Mouse (Mus musculus): ENCODE results near the gene Trio. TPM values are rescaled to one million over a fixed set of nuclear protein-coding genes. Genes with fewer than 3 reads are reported as not detected.

Trio gene
- polyA plus RNA-seq, 1 experiment from 2014 or later, result 16.2 TPM

GRCm38 (mm10) chr15:27760655-27761054 is 265.0 kb downstream of the Trio start:
- Histone ChIP-seq H3K9me3 (replicated peaks) (no peaks in the 10 kb centered on the region), H3K27me3 (no peaks in the 10 kb centered on the region), H3K4me2 (no peak overlapping the region), H3K9ac (no peak overlapping the region), H3K27ac (no peak overlapping the region), H3K4me3 (no peak overlapping the region), H3K36me3 (peaks cover 74% of the 10 kb centered on the region), H3K4me1 (replicated peaks) (no peaks in the 10 kb centered on the region)
- 65% methylated on average over 1 of the region's 1 CpGs for WGBS
- ATAC-seq (replicated peaks; ENCODE audit: insufficient number of reproducible peaks, insufficient read depth, low FRiP score, low read depth), result no peak

DNA sequence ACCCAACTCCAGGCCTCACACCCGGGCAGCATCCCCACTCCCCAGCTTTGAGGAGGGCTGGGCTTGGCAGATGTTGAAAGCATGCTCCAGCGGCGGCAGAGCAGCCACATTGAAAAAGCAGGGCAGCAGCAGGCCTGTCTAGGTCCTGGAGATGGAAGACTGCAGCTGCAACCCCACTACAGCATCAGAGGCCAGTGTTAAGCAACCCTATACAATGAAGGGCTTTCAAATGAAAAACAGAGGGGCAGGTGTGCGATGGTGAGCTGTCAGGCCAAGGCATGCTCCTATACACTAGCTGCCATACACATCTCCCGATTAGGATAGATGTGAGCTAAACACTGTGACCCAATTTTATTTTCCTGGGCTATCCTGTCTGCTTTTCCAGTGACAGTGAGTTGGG is 265.8 kb downstream of the Trio start:
- Histone ChIP-seq H3K9me3 (replicated peaks) (no peaks in the 10 kb centered on the region), H3K27ac (no peak overlapping the region), H3K9ac (no peak overlapping the region), H3K4me2 (no peak overlapping the region), H3K27me3 (no peaks in the 10 kb centered on the region), H3K4me3 (no peak overlapping the region), H3K36me3 (peaks cover 75% of the 10 kb centered on the region), H3K4me1 (replicated peaks) (no peaks in the 10 kb centered on the region)
- WGBS, result 78% methylated on average over 5 of the region's 5 CpGs
- no peak for ATAC-seq (replicated peaks; ENCODE audit: insufficient number of reproducible peaks, insufficient read depth, low FRiP score, low read depth)

GRCm38 (mm10) chr15:27758680-27759079 is 267.0 kb downstream of the Trio start:
- peaks cover 73% of the 10 kb centered on the region for H3K36me3 ChIP-seq
- ATAC-seq (replicated peaks; ENCODE audit: insufficient number of reproducible peaks, insufficient read depth, low FRiP score, low read depth), result no peak
- H3K9ac ChIP-seq, result no peak overlapping the region
- no peaks in the 10 kb centered on the region for H3K27me3 ChIP-seq
- no peaks in the 10 kb centered on the region for H3K9me3 ChIP-seq (replicated peaks)
- WGBS, result 47% methylated on average over 6 of the region's 6 CpGs
- H3K4me3 ChIP-seq, result no peak overlapping the region
- no peak overlapping the region for H3K27ac ChIP-seq
- no peak overlapping the region for H3K4me2 ChIP-seq
- no peaks in the 10 kb centered on the region for H3K4me1 ChIP-seq (replicated peaks)

DNA sequence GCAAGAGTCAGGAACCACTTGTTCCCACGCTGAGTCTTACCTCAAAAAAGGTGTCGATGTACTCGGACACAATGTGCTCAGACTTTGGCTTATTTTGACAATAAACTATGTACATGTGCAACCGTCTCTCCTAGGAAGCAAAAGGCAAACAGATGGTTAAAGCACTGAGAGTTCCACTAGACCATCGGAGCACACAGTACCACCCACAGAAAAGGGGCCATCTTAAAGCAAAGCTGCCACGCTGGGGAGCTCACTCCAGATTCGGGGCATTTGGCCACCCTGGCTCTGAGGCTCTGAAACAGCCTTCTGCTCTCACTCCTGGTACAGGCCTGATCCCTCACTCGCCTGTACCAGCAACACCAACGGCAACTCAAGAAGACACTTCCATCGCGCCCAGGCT is 269.2 kb downstream of the Trio start:
- Histone ChIP-seq H3K4me2 (no peak overlapping the region), H3K27ac (no peak overlapping the region), H3K9me3 (replicated peaks) (no peaks in the 10 kb centered on the region), H3K9ac (no peak overlapping the region), H3K27me3 (no peaks in the 10 kb centered on the region), H3K36me3 (peaks cover 73% of the 10 kb centered on the region), H3K4me3 (no peak overlapping the region), H3K4me1 (replicated peaks) (no peaks in the 10 kb centered on the region)
- no peak for ATAC-seq (replicated peaks; ENCODE audit: insufficient number of reproducible peaks, insufficient read depth, low FRiP score, low read depth)
- WGBS, result 91% methylated on average over 11 of the region's 11 CpGs

DNA sequence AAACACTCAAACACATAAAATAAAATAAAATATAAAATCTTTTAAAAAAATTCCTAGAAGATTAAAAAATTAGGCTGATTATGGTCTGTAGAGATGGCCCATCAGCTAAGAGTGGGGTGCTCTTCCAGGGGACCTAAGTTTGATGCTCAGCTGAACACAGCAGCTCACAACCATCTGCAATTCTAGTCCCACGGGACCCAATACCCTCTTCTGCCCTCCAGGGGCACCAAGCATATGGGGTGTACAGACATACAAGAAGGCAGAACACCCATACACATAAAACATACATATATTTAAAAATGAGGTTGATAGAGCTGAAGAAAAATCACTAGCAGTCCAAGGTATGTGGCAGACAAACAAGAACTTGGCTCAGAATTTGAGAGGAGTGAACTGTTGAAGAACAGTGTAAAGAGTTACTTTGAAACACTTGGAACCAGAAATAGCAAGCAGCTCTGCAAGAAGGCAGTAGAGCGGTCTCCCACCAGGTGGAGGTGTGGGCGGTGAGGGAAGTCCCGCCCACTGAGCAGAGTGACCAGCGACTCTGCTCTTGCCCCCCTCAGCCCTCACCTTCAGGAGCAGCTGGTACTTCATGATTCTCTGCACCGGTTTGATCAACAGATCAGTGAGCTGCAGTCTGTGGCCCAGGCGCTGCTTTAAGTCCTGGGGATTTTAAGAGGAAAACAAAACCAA is 270.9 kb downstream of the Trio start:
- no peaks in the 10 kb centered on the region for H3K9me3 ChIP-seq (replicated peaks)
- WGBS, result 81% methylated on average over 7 of the region's 7 CpGs
- no peaks in the 10 kb centered on the region for H3K27me3 ChIP-seq
- H3K9ac ChIP-seq, result no peak overlapping the region
- no peak for ATAC-seq (replicated peaks; ENCODE audit: insufficient number of reproducible peaks, insufficient read depth, low FRiP score, low read depth)
- H3K36me3 ChIP-seq, result peaks cover 80% of the 10 kb centered on the region
- no peak overlapping the region for H3K4me2 ChIP-seq
- no peaks in the 10 kb centered on the region for H3K4me1 ChIP-seq (replicated peaks)
- H3K27ac ChIP-seq, result no peak overlapping the region
- H3K4me3 ChIP-seq, result no peak overlapping the region

- Histone ChIP-seq H3K27me3 (no peaks in the 10 kb centered on the region), H3K9ac (no peak overlapping the region), H3K9me3 (replicated peaks) (no peaks in the 10 kb centered on the region), H3K27ac (no peak overlapping the region), H3K4me2 (no peak overlapping the region), H3K4me3 (no peak overlapping the region), H3K4me1 (replicated peaks) (no peaks in the 10 kb centered on the region), H3K36me3 (peaks cover 80% of the 10 kb centered on the region)
- 64% methylated on average over 5 of the region's 5 CpGs for WGBS
- no peak for ATAC-seq (replicated peaks; ENCODE audit: insufficient number of reproducible peaks, insufficient read depth, low FRiP score, low read depth)
These were observed 271.7 kb downstream of the Trio start for GRCm38 (mm10) chr15:27753923-27754322.

- no peak overlapping the region for H3K4me2 ChIP-seq
- no peaks in the 10 kb centered on the region for H3K9me3 ChIP-seq (replicated peaks)
- no peak overlapping the region for H3K9ac ChIP-seq
- H3K36me3 ChIP-seq, result peaks cover 80% of the 10 kb centered on the region
- no peaks in the 10 kb centered on the region for H3K27me3 ChIP-seq
- 82% methylated on average over 7 of the region's 7 CpGs for whole genome bisulfite sequencing
- ATAC-seq (replicated peaks; ENCODE audit: insufficient number of reproducible peaks, insufficient read depth, low FRiP score, low read depth), result no peak
- H3K4me3 ChIP-seq, result no peak overlapping the region
- no peak overlapping the region for H3K27ac ChIP-seq
- no peaks in the 10 kb centered on the region for H3K4me1 ChIP-seq (replicated peaks)
These were observed 272.8 kb downstream of the Trio start for GRCm38 (mm10) chr15:27752677-27753342.

GRCm38 (mm10) chr15:27751612-27752405 is 273.8 kb downstream of the Trio start:
- peaks cover 82% of the 10 kb centered on the region for H3K36me3 ChIP-seq
- WGBS, result 69% methylated on average over 12 of the region's 12 CpGs
- H3K9ac ChIP-seq, result no peak overlapping the region

DNA sequence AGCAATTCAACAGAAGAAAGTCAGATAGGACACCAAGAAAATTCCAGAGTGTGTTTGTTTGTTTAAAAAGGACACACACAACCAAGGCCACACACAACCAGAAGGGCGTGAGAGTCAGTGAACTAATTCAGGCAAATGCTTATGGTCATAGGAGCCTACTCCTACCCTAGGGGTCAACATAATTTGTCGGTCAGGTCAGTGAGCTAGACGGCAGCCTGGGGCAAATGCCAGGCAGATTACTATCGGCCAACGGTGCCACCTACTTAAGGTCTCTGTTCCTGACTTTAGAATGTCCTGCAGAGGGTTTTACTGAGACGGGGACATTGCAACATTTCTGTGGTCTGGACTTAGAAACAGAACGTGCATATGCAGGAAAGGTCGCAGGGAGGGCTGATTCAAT is 276.9 kb downstream of the Trio start:
- Histone ChIP-seq H3K4me1 (replicated peaks) (peaks cover 18% of the 10 kb centered on the region), H3K36me3 (peaks cover 78% of the 10 kb centered on the region), H3K4me3 (no peak overlapping the region), H3K4me2 (no peak overlapping the region), H3K27ac (no peak overlapping the region), H3K27me3 (no peaks in the 10 kb centered on the region), H3K9ac (no peak overlapping the region), H3K9me3 (replicated peaks) (no peaks in the 10 kb centered on the region)
- ATAC-seq (replicated peaks; ENCODE audit: insufficient number of reproducible peaks, insufficient read depth, low FRiP score, low read depth), result no peak
- 81% methylated on average over 8 of the region's 8 CpGs for WGBS

More at GRCm38 (mm10) chr15:27751612-27752405, 273.8 kb downstream of the Trio start:
- 0 out of 2 replicates have a peak, but pooled peaks have one; percentile 48 for ATAC-seq (replicated peaks; ENCODE audit: insufficient number of reproducible peaks, insufficient read depth, low FRiP score, low read depth)
- Histone ChIP-seq H3K9me3 (replicated peaks) (no peaks in the 10 kb centered on the region), H3K27ac (no peak overlapping the region), H3K4me1 (replicated peaks) (no peaks in the 10 kb centered on the region), H3K4me3 (no peak overlapping the region), H3K4me2 (no peak overlapping the region), H3K27me3 (no peaks in the 10 kb centered on the region)

GRCm38 (mm10) chr15:27747512-27747911 is 278.1 kb downstream of the Trio start:
- WGBS, result 84% methylated on average over 18 of the region's 18 CpGs
- H3K4me2 ChIP-seq, result no peak overlapping the region
- H3K36me3 ChIP-seq, result peaks cover 83% of the 10 kb centered on the region
- H3K27ac ChIP-seq, result no peak overlapping the region
- peaks cover 18% of the 10 kb centered on the region for H3K4me1 ChIP-seq (replicated peaks)
- H3K27me3 ChIP-seq, result no peaks in the 10 kb centered on the region
- H3K4me3 ChIP-seq, result no peak overlapping the region
- H3K9ac ChIP-seq, result no peak overlapping the region
- H3K9me3 ChIP-seq (replicated peaks), result no peaks in the 10 kb centered on the region
- no peak for ATAC-seq (replicated peaks; ENCODE audit: insufficient number of reproducible peaks, insufficient read depth, low FRiP score, low read depth)

DNA sequence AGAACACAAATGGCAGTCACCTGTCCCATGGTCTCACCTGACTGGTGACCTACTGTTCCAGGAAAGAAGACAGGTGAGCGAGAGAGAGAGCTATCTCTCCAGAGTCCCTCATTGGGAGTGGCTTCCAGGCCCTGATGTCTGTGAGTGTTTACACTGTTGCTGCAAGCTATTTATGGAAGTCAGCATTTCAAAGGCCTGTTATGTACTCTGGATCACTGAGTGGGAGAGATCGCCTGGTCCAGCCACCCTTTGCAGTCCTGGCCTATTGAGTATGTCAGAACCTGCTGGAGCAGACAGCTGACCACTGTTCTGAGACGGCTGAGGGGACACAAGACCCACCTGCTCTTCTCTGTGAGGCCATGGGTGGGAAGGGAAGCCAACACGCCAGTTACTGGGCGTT is 280.7 kb downstream of the Trio start:
- H3K4me2 ChIP-seq, result no peak overlapping the region
- 47% methylated on average over 5 of the region's 5 CpGs for WGBS
- no peaks in the 10 kb centered on the region for H3K9me3 ChIP-seq (replicated peaks)
- no peak overlapping the region for H3K4me3 ChIP-seq
- H3K36me3 ChIP-seq, result peaks cover 73% of the 10 kb centered on the region
- H3K9ac ChIP-seq, result no peak overlapping the region
- no peaks in the 10 kb centered on the region for H3K27me3 ChIP-seq
- ATAC-seq (replicated peaks; ENCODE audit: insufficient number of reproducible peaks, insufficient read depth, low FRiP score, low read depth), result peak; percentile 41; the same call in 1 of the 2 replicates
- peaks cover 23% of the 10 kb centered on the region for H3K4me1 ChIP-seq (replicated peaks)
- H3K27ac ChIP-seq, result peak overlapping the region; percentile 76
